Mouse (Mus musculus): ENCODE results near the gene Edem3. TPM values are rescaled to one million over a fixed set of nuclear protein-coding genes. Genes with fewer than 3 reads are reported as not detected.
A peak's percentile ranks its signal among the peaks of the same experiment; 100 is the strongest.

Gene Edem3
- polyA plus RNA-seq, 1 experiment from 2014 or later, result 22.3 TPM

- Histone ChIP-seq H3K9ac (no peak overlapping the region), H3K4me3 (peak overlapping the region; percentile 55; the same call in 1 of the 2 replicates), H3K27me3 (replicated peaks) (no peaks in the 10 kb centered on the region), H3K9me3 (no peaks in the 10 kb centered on the region), H3K4me1 (peaks cover 19% of the 10 kb centered on the region), H3K36me3 (replicated peaks) (no peaks in the 10 kb centered on the region), H3K4me2 (peak overlapping the region; percentile 49; the same call in 1 of the 2 replicates), H3K27ac (no peak overlapping the region)
- 72% methylated on average over 10 of the region's 10 CpGs for WGBS
- no peak for ATAC-seq (replicated peaks)
These were observed 1.1 kb upstream of the Edem3 start for GRCm38 (mm10) chr1:151754028-151754489.

GRCm38 (mm10) chr1:151755660-151756424 lies 671 bp downstream of the Edem3 start:
- no peaks in the 10 kb centered on the region for H3K9me3 ChIP-seq
- WGBS, result 5% methylated on average over 36 of the region's 36 CpGs
- H3K9ac ChIP-seq, result peak overlapping the region; percentile 52
- no peaks in the 10 kb centered on the region for H3K27me3 ChIP-seq (replicated peaks)
- ATAC-seq (replicated peaks), result no peak
- peak overlapping the region; percentile 58 for H3K4me2 ChIP-seq
- H3K4me1 ChIP-seq, result peaks cover 19% of the 10 kb centered on the region
- H3K4me3 ChIP-seq, result peak overlapping the region; percentile 55
- H3K27ac ChIP-seq, result peak overlapping the region; percentile 89
- H3K36me3 ChIP-seq (replicated peaks), result peaks cover 5% of the 10 kb centered on the region; the same call in 1 of the 2 replicates

DNA sequence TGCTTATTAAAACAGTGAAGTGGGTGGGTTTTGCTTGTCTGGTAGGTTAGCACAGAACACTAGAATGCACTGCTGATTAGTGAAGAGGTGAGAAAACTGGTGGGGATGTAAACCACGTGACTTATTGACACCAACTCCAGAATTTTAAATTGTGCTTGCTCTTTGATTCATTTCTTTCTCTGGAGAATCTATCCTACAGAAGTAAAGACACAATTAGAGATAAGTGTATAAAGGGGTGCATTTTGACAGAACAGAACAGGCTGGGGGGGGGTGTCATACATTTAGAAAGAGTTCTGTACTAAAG lies 1.2 kb downstream of the Edem3 start:
- H3K9ac ChIP-seq, result peak overlapping the region; percentile 52; the same call in 1 of the 2 replicates
- 40% methylated on average over 1 of the region's 1 CpGs for WGBS
- ATAC-seq (replicated peaks), result no peak

GRCm38 (mm10) chr1:151758301-151758700 lies 3.1 kb downstream of the Edem3 start:
- Histone ChIP-seq H3K4me2 (no peak overlapping the region), H3K9ac (no peak overlapping the region), H3K36me3 (replicated peaks) (peaks cover 13% of the 10 kb centered on the region; the same call in 1 of the 2 replicates), H3K27me3 (replicated peaks) (no peaks in the 10 kb centered on the region), H3K9me3 (no peaks in the 10 kb centered on the region), H3K4me3 (no peak overlapping the region), H3K27ac (no peak overlapping the region), H3K4me1 (peaks cover 19% of the 10 kb centered on the region)
- 91% methylated on average over 6 of the region's 6 CpGs for WGBS
- ATAC-seq (replicated peaks), result no peak

More for the DNA sequence above, 1.2 kb downstream of the Edem3 start:
- H3K27me3 ChIP-seq (replicated peaks), result no peaks in the 10 kb centered on the region
- peak overlapping the region; percentile 58 for H3K4me2 ChIP-seq
- H3K4me1 ChIP-seq, result peaks cover 19% of the 10 kb centered on the region
- H3K9me3 ChIP-seq, result no peaks in the 10 kb centered on the region
- peaks cover 7% of the 10 kb centered on the region; the same call in 1 of the 2 replicates for H3K36me3 ChIP-seq (replicated peaks)
- peak overlapping the region; percentile 55 for H3K4me3 ChIP-seq
- H3K27ac ChIP-seq, result no peak overlapping the region

- no peak for ATAC-seq (replicated peaks)
- H3K4me3 ChIP-seq, result no peak overlapping the region
- H3K4me2 ChIP-seq, result no peak overlapping the region
- H3K9me3 ChIP-seq, result no peaks in the 10 kb centered on the region
- no peak overlapping the region for H3K9ac ChIP-seq
- H3K36me3 ChIP-seq (replicated peaks), result peaks cover 13% of the 10 kb centered on the region; the same call in 1 of the 2 replicates
- no peak overlapping the region for H3K27ac ChIP-seq
- WGBS, result 82% methylated on average over 2 of the region's 2 CpGs
- H3K27me3 ChIP-seq (replicated peaks), result no peaks in the 10 kb centered on the region
- H3K4me1 ChIP-seq, result peaks cover 19% of the 10 kb centered on the region
These were observed 3.8 kb downstream of the Edem3 start for GRCm38 (mm10) chr1:151758991-151759390.

GRCm38 (mm10) chr1:151764236-151764635 lies 9.1 kb downstream of the Edem3 start:
- Histone ChIP-seq H3K9me3 (no peaks in the 10 kb centered on the region), H3K27me3 (replicated peaks) (no peaks in the 10 kb centered on the region), H3K4me2 (no peak overlapping the region), H3K9ac (no peak overlapping the region), H3K4me3 (no peak overlapping the region), H3K4me1 (no peaks in the 10 kb centered on the region), H3K27ac (no peak overlapping the region), H3K36me3 (replicated peaks) (peaks cover 13% of the 10 kb centered on the region; the same call in 1 of the 2 replicates)
- no peak for ATAC-seq (replicated peaks)
- WGBS, result 80% methylated on average over 3 of the region's 3 CpGs

DNA sequence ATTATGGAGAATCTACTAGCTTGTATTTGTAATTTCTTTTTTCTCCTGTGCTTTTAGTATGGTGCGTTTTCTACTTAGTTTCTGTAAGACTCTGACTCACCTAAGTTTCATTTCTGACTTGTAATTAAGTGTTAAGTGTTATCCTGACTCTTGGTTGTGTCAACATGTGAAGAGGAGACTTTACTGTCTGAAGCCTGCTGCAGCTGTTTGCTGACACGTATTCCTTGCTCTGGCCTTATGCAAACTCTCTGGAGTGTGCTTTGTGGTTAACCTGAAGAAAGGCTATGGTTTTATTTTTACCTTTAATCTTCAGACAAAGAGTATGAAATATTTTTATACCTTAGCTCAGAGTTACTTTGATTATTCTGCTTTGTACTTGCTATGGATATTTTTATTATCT lies 11.0 kb downstream of the Edem3 start:
- no peaks in the 10 kb centered on the region for H3K9me3 ChIP-seq
- H3K4me2 ChIP-seq, result no peak overlapping the region
- H3K9ac ChIP-seq, result no peak overlapping the region
- H3K4me3 ChIP-seq, result no peak overlapping the region
- WGBS, result 79% methylated on average over 2 of the region's 2 CpGs
- H3K27ac ChIP-seq, result no peak overlapping the region
- no peak for ATAC-seq (replicated peaks)
- peaks cover 8% of the 10 kb centered on the region; the same call in 1 of the 2 replicates for H3K36me3 ChIP-seq (replicated peaks)
- no peaks in the 10 kb centered on the region for H3K4me1 ChIP-seq
- no peaks in the 10 kb centered on the region for H3K27me3 ChIP-seq (replicated peaks)

GRCm38 (mm10) chr1:151766976-151767654 lies 11.9 kb downstream of the Edem3 start:
- 86% methylated on average over 3 of the region's 3 CpGs for WGBS
- no peaks in the 10 kb centered on the region for H3K9me3 ChIP-seq
- no peak overlapping the region for H3K9ac ChIP-seq
- no peak overlapping the region for H3K4me2 ChIP-seq
- H3K4me1 ChIP-seq, result no peaks in the 10 kb centered on the region
- ATAC-seq (replicated peaks), result no peak
- no peaks in the 10 kb centered on the region for H3K27me3 ChIP-seq (replicated peaks)
- H3K27ac ChIP-seq, result no peak overlapping the region
- 0 out of 2 replicates have a peak, but pooled peaks cover 8% of the 10 kb centered on the region for H3K36me3 ChIP-seq (replicated peaks)
- no peak overlapping the region for H3K4me3 ChIP-seq

GRCm38 (mm10) chr1:151769200-151769913 lies 14.2 kb downstream of the Edem3 start:
- WGBS, result 48% methylated on average over 3 of the region's 3 CpGs
- Histone ChIP-seq H3K9me3 (no peaks in the 10 kb centered on the region), H3K4me3 (no peak overlapping the region), H3K27ac (no peak overlapping the region), H3K4me1 (no peaks in the 10 kb centered on the region), H3K27me3 (replicated peaks) (no peaks in the 10 kb centered on the region), H3K9ac (no peak overlapping the region), H3K36me3 (replicated peaks) (0 out of 2 replicates have a peak, but pooled peaks cover 5% of the 10 kb centered on the region), H3K4me2 (no peak overlapping the region)
- ATAC-seq (replicated peaks), result 0 out of 2 replicates have a peak, but pooled peaks have one; percentile 52

DNA sequence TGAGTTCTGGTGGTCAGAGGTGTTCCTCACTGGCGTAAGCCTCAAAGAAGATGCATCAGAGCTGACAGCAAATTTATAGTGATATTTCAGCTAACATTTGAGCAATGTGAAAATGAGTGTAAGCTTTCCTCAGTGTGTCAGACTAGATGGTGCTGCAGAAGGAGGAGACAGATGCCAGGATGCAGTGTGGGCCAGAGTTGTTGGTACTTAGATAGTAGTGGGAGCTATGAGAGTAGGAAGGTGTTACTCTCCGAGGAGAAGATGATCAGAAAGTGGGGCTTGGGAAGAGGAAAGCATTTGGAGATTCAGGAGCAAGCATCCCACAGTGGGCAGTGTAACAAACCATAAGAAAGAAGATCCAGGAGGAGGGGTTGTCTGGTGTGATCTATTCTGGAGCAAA lies 22.4 kb downstream of the Edem3 start:
- Histone ChIP-seq H3K9me3 (no peaks in the 10 kb centered on the region), H3K4me3 (no peak overlapping the region), H3K4me2 (no peak overlapping the region), H3K9ac (no peak overlapping the region), H3K4me1 (no peaks in the 10 kb centered on the region), H3K27me3 (replicated peaks) (no peaks in the 10 kb centered on the region), H3K36me3 (replicated peaks) (peaks cover 28% of the 10 kb centered on the region), H3K27ac (no peak overlapping the region)
- 95% methylated on average over 2 of the region's 2 CpGs for WGBS
- ATAC-seq (replicated peaks), result no peak

DNA sequence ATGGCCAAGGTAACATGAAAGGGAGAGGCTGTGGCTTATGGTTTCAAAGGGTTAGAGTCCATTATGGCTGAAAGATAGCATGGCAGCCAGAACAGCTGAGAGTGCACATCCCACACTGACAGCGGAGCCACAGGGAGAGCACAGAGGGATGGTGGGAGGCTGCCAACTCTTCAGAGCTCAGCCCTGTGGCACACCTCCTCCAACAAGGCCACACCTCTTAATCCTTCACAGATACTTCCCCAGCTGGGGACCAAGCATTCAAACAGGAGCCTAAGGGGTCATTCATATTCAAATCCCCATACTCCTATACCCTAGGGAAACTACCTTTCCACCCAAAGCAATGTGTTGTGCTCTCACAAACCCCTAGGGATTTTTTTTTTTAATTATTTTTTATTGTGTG lies 23.4 kb downstream of the Edem3 start:
- Histone ChIP-seq H3K4me1 (no peaks in the 10 kb centered on the region), H3K9me3 (no peaks in the 10 kb centered on the region), H3K4me3 (no peak overlapping the region), H3K27ac (no peak overlapping the region), H3K36me3 (replicated peaks) (peaks cover 28% of the 10 kb centered on the region), H3K4me2 (no peak overlapping the region), H3K9ac (no peak overlapping the region), H3K27me3 (replicated peaks) (no peaks in the 10 kb centered on the region)
- 35% methylated on average over 1 of the region's 1 CpGs for WGBS
- no peak for ATAC-seq (replicated peaks)

- Histone ChIP-seq H3K27ac (no peak overlapping the region), H3K4me3 (no peak overlapping the region), H3K36me3 (replicated peaks) (peaks cover 28% of the 10 kb centered on the region), H3K4me2 (no peak overlapping the region), H3K27me3 (replicated peaks) (no peaks in the 10 kb centered on the region), H3K9ac (no peak overlapping the region), H3K4me1 (no peaks in the 10 kb centered on the region), H3K9me3 (no peaks in the 10 kb centered on the region)
- ATAC-seq (replicated peaks), result no peak
- WGBS, result 93% methylated on average over 2 of the region's 2 CpGs
These were observed 24.1 kb downstream of the Edem3 start for GRCm38 (mm10) chr1:151779306-151779705.
